Mouse (Mus musculus) embryonic fibroblast, embryonic 13.5 days (primary cell): Measurements from ENCODE around the gene Cdc42se1. TPM values are rescaled to one million over a fixed set of nuclear protein-coding genes. Genes with fewer than 3 reads are reported as not detected.

ENCODE experiments used
- H3K27ac ChIP-seq: 2 replicates; pipeline ENCODE4 v1.5.1; 2012; ENCODE audit warnings: low read length, control low read depth, inconsistent platforms; ENCODE audit not compliant: insufficient read depth
- H3K4me1 ChIP-seq: 2 replicates; pipeline ENCODE4 v1.6.1; 2011; ENCODE audit warnings: low read length; ENCODE audit not compliant: control insufficient read depth, insufficient read depth
- H3K4me3 ChIP-seq: 2 replicates; pipeline ENCODE4 v1.5.1; 2011; ENCODE audit warnings: mild to moderate bottlenecking, control low read depth, low read length; ENCODE audit not compliant: insufficient read depth
- CTCF ChIP-seq: IDR thresholded peaks from 2 replicates; pipeline ENCODE4 v1.5.1; 2011; ENCODE audit warnings: mild to moderate bottlenecking, control low read depth, low read length, moderate library complexity, borderline replicate concordance; ENCODE audit not compliant: insufficient read depth
- POLR2A ChIP-seq: IDR thresholded peaks from 2 replicates; pipeline ENCODE4 v1.6.1; 2011; ENCODE audit warnings: low read depth, mild to moderate bottlenecking, control low read depth, low read length, moderate library complexity
- polyA plus RNA-seq: library from polyadenylated mRNA; stranded (reverse); fragments of >200 nt; gene quantifications from 2 replicates; pipeline ENCODE4 v1.2.4, GENCODE M21; 2011; ENCODE audit warnings: low read depth; ENCODE audit not compliant: missing spikeins, insufficient read length

Gene Cdc42se1
- polyA plus RNA-seq = 65.4 and 67.4 TPM in 2 replicates

DNA sequence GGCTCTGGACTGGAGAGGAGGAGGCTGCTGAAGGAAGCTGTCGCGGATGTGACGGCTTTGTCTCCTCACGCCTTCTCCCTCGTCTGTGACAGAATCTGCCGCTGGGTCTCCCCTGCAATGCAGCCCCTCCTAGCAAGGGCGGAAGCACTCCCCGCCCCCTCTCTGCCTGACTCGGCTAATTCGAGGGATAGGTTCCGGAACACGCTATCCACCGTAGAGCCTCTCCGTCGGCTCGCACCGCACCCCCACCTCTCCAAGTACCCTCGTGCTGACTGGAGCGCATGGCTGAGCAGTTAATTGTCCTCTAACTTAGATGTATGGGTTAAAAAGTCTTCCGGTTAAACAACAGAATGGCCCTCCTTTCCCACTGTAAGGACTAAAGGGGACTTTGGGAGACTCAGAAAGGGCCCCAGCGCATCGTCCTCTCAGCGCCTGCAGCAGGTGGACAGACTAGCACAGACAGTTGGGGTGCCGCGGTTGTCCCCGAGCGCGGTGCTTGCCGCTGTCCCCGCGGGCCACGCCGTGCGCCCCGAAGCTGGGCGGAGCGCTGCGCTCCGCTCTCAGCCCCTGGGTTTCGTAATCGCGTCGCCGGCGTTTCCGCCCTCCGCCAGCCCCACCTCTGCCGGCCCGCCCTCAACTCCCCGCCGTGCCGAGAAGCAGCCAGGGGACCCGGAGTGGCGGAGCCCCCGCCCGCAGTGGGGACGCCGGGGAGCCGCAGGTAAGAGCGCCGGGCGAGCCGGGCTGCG, at the start of gene Cdc42se1:
TSS of gene Cdc42se1 (plus strand) at position 585 of the 746 bp plus-strand sequence.
- Histone ChIP-seq H3K4me3 (peak within 1 kb of the TSS; percentile 96), H3K4me1 (peaks cover 23% of the 10 kb centered on the region), H3K27ac (peak within 1 kb of the TSS; percentile 98)
- TF ChIP-seq CTCF = no peak
- TF ChIP-seq POLR2A = peak; percentile 89

DNA sequence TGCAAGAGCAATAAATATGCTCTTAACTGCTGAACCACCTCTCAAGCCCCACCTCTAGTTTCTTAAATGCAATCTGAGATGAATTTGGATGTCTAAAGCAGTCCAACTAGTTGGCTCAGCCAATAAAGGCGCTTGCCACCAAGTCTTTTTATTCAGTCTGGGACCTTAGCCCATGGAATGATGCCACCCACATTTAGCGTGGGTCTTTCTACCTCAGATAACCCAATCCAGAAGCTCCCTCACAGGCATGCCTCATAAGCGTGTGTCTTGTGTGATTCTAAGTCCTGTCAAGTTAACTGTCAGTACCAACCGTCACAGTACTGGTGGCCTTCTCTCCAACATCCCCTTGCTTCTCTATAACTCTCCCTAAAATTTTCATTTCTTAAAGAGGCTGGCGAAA, 49.6 kb upstream of the Cdc42se1 start:
- Histone ChIP-seq H3K4me1 (peaks cover 6% of the 10 kb centered on the region; the same call in 1 of the 2 replicates), H3K27ac (no peak overlapping the region), H3K4me3 (no peak overlapping the region)
- TF ChIP-seq POLR2A (no peak), CTCF (no peak)

DNA sequence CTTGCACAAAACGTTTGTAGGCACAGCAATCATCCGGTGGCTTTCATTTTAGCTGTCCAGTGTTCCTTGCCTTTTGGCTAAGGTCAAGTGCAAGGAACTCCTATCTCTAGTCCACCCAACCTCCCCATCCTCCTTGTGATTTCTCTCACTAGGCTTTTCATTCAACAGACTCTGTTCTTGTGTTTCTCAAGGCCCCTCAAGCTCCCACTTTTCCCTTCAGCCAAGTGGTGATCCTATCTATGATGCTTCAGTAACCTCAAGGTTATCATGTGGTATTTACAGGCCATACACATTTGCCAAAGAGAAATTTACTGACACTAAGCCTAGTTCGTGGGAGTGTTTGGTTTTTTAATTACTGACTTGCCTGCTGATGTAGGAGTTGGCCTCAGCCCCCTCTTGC, 48.6 kb upstream of the Cdc42se1 start:
- TF ChIP-seq POLR2A (no peak), CTCF (no peak)
- Histone ChIP-seq H3K4me3 (no peak overlapping the region), H3K27ac (no peak overlapping the region), H3K4me1 (peaks cover 6% of the 10 kb centered on the region; the same call in 1 of the 2 replicates)

DNA sequence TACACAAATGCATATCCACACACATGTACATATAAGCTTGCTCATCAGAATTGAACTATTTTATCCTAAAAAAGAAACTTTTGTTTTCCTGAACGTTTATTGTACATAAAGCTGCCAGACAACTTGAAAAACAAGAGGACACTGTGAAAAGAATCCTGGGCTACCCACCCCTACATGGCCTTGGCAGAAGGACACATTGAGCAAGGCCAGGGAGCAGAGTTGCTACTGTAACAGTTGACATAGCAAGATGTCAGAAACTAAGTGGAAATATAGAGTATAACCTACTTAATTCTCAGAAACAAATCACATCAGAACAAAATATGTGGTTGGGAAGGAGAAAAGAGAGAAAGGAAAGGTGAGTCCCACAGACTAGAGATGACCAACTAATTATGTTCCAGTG, 46.7 kb upstream of the Cdc42se1 start:
- H3K4me3 ChIP-seq = no peak overlapping the region
- peaks cover 6% of the 10 kb centered on the region; the same call in 1 of the 2 replicates for H3K4me1 ChIP-seq
- TF ChIP-seq POLR2A (no peak), CTCF (no peak)
- no peak overlapping the region for H3K27ac ChIP-seq

DNA sequence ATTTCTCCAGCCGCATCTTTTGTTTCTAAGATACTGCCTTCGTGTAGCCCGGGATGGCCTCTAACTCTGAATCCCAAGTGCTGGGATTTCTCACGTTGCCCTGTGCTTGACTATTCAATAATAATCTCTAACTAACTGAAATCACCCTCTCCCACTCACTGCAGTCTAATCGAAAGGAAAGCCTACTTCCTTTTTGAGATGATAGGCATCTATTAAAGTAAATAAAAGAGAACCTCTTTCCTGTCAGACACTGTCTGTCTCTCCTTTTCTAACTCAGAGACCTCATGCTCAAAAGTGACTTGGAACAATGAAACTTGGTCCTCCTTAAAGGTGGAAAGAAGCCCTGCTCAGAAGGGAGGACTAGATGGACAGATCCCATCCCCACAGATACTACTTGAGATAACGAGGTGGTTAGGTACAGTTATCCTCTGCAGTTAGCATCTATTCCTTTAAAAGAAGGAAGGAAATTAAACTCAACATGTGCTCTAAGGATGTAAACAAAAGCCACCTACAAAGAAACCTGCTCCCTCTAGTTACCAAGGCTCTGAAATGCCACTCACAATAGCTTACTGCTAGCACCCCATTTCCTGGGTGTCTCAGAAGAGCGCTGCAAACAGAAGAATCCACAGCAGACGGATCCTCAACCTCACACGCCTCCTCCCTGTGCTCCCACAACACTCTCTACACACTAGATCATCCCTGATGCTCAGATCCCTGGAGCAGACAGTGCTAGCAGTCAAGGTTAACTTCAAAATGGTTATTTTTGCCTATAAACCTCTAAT, 43.5 kb upstream of the Cdc42se1 start:
- H3K27ac ChIP-seq = no peak overlapping the region
- H3K4me1 ChIP-seq = no peaks in the 10 kb centered on the region
- no peak overlapping the region for H3K4me3 ChIP-seq
- TF ChIP-seq POLR2A (no peak), CTCF (no peak)

DNA sequence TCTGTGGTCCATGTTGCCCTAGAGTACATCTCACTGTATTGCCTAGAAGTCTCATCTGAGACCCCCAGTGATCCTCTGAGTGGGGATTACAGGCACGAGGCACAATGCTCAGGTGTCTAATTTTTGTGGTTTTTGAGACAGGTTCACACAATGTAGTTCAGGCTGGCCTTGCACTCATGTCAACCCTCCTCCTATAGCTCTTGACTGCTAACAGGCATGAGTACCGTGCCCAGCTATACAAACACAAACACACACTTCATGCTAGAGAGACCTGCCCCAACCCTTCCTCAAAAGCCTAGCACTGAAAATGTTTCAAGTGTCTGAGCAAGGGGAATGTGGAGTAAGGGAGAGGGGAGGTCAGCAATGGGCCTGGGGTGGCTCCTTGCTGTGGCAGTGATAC, 42.4 kb upstream of the Cdc42se1 start:
- TF ChIP-seq CTCF (no peak), POLR2A (no peak)
- no peaks in the 10 kb centered on the region for H3K4me1 ChIP-seq
- no peak overlapping the region for H3K27ac ChIP-seq
- no peak overlapping the region for H3K4me3 ChIP-seq

DNA sequence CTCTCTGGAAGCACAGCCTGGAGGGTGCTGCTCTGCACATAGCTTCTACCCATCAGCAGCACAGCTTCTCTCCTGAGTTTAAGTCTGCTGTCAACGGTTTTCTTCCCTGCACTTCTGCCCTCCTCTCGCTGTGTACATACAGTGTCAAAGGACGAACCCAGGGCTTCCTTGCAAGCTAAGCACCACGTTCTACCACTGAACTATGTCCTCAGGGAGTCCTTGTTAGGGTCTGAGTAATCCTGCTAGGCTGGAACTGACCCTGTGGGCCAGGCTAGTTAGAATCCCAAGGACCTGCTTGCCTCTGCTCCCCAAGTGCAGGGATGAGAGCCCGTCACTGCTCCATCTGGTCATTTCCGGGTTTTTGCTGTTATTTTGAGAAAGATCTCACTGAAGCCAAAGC, 41.6 kb upstream of the Cdc42se1 start:
- TF ChIP-seq POLR2A (no peak), CTCF (no peak)
- Histone ChIP-seq H3K4me1 (no peaks in the 10 kb centered on the region), H3K27ac (no peak overlapping the region), H3K4me3 (no peak overlapping the region)

DNA sequence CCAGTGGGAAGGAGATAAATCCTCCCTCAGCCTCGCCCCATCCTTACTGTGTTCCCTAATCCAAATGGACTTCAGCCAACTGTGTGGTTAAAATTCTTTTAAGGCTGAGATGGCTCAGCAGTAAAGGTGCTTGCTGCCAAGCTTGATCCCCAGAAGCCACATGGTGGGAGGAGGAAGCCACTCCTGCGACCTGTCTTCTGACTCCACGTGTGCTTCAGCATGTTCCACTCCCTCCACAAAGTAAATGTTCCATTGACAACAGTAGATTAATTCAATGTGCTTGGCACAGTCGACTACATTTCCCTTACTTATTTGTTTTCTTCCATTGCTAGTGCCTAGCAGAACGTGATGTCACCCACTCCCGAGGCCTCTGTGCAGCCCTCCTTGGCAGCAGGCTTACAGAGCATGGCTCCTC, 33.8 kb upstream of the Cdc42se1 start:
- peaks cover 6% of the 10 kb centered on the region for H3K4me1 ChIP-seq
- no peak overlapping the region for H3K27ac ChIP-seq
- H3K4me3 ChIP-seq = no peak overlapping the region
- no peak for TF ChIP-seq POLR2A
- no peak for TF ChIP-seq CTCF

DNA sequence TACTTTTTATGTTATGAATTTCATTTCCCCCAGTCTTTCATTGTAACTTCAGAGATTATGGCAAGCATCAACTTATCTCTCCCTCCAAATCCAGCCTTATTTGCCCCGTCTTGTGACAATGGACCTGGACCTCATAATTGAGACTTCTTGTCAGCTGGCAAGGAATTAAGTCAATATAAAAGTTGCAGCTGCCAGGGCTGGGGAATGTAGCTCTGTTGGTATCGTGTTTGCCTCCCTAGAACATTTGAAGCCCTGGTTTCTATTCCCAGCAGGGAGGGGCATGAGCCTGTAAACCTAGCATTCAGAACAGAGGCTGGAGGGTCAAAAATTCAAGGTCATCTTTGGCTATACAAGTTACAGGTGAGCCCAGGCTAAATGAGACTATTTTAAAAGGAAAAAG, 32.8 kb upstream of the Cdc42se1 start:
- Histone ChIP-seq H3K4me3 (no peak overlapping the region), H3K27ac (no peak overlapping the region), H3K4me1 (peaks cover 6% of the 10 kb centered on the region)
- TF ChIP-seq CTCF = no peak
- no peak for TF ChIP-seq POLR2A

DNA sequence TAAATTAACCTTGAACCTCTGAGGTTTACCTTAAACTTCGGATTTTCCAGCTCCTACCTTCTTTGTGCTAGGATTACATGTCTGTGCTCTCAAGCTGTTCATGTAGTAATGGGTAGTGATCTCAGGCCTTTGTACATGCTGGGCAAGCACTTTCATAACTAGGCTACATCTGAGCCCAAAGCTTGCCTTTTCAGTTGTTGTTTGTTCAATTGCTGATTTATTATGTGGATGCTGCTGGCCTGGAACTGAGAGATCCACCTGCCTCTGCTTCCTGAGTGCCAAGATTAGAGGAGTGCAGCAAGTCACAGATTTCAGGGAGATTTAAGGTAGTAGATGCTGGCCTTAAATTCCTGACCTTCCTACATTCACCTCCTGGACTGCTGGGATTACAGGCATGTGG, 29.4 kb upstream of the Cdc42se1 start:
- Histone ChIP-seq H3K4me3 (no peak overlapping the region), H3K4me1 (peaks cover 4% of the 10 kb centered on the region; the same call in 1 of the 2 replicates), H3K27ac (no peak overlapping the region)
- TF ChIP-seq POLR2A (no peak), CTCF (no peak)
